Comparison of ENCODE assay signal across 7 mouse cellular contexts in the genomic region with DNA sequence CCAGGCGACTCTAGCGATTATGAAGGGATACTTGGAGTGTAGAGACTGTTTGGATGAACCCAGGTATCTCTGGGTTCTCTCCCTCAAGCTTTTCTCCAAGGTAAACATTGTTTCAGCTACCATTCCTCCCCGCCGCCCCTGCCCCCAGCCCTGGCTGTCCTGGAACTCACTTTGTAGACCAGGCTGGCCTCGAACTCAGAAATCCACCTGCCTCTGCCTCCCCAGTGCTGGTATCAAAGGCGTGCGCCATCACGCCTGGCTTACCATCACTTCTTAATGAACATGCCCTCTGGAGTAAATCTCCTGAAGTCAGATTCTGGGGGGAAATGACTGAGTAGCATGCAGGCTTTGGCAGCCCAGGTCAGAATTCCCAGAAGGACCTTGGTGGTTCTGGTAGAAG. TPM values are rescaled to one million over a fixed set of nuclear protein-coding genes. Genes with fewer than 3 reads are reported as not detected.
DNase-seq lines count a peak whose midpoint lies in the region; ATAC-seq and TF ChIP-seq lines count a peak whose summit lies in the region.

Elp5 (minus strand) TSS at position 293 of the 400 bp plus-strand sequence.

- peak within 1 kb of the TSS; percentile 57 for H3K27ac ChIP-seq in CH12.LX (ENCODE audit: insufficient read depth, low read depth)
- peak within 1 kb of the TSS; percentile 98 for H3K27ac ChIP-seq in limb, embryonic 12.5 days
- peak within 1 kb of the TSS; percentile 64 for H3K27ac ChIP-seq in olfactory bulb, adult 2 months (ENCODE audit: insufficient read depth, low read depth, low read length)

- peaks cover 85% of the 10 kb centered on the region for H3K79me2 ChIP-seq in C2C12 (ENCODE audit: control insufficient read depth, insufficient read depth)
- peaks cover 45% of the 10 kb centered on the region for H3K79me2 ChIP-seq in CH12.LX (replicated peaks; ENCODE audit: control insufficient read depth, extremely low read depth, insufficient read depth, poor library complexity, severe bottlenecking)

- TF ChIP-seq POLR2A in CH12.LX (IDR thresholded peaks at IDR 0.05; ENCODE audit: low read depth, low read length) = 0 out of 2 replicates have a peak, but pooled peaks have one; percentile 21
- TF ChIP-seq POLR2A in olfactory bulb, adult 2 months (IDR thresholded peaks at IDR 0.05; ENCODE audit: insufficient read depth, low read depth, low read length) = no peak

- TF ChIP-seq EP300 in CH12.LX (IDR thresholded peaks at IDR 0.05; ENCODE audit: low read length) = no peak

- no peaks in the 10 kb centered on the region for H3K27me3 ChIP-seq in C2C12 (ENCODE audit: control insufficient read depth, insufficient read depth, insufficient read length)
- no peaks in the 10 kb centered on the region for H3K27me3 ChIP-seq in CH12.LX (replicated peaks)
- H3K27me3 ChIP-seq in limb, embryonic 12.5 days = no peaks in the 10 kb centered on the region

- peaks cover 65% of the 10 kb centered on the region for H3K79me3 ChIP-seq in C2C12 (ENCODE audit: low read depth)

- TF ChIP-seq CTCF in C2C12 (IDR thresholded peaks at IDR 0.05; ENCODE audit: control insufficient read depth, insufficient read depth, insufficient read length) = no peak
- TF ChIP-seq CTCF in CH12.LX (conservative IDR thresholded peaks at IDR 0.05 in 1 of 2, IDR thresholded peaks at IDR 0.05 in 1 of 2; ENCODE audit: low read depth in 2 of 2, low read length in 2 of 2) = no peak
- TF ChIP-seq CTCF in olfactory bulb, adult 2 months (IDR thresholded peaks at IDR 0.05; ENCODE audit: insufficient read depth, low read depth, low read length) = no peak

- DNase-seq in CH12.LX (ENCODE audit: extremely low read depth) = no peak
- no peak for DNase-seq in heart, postnatal 14 days
- DNase-seq in ovary, postnatal 36 days (ENCODE audit: low spot score) = no peak

- H3K4me2 ChIP-seq in CH12.LX (ENCODE audit: insufficient read depth, low read depth, poor library complexity, severe bottlenecking) = peak within 1 kb of the TSS; percentile 91
- peak within 1 kb of the TSS; percentile 93 for H3K4me2 ChIP-seq in limb, embryonic 12.5 days

- dilution Hi-C loops in CH12.LX (cut with MboI; ENCODE audit: extremely low pct_ligation_motif_present, extremely low pct_unique_long_range_greater_than_20kb, low sequenced_read_pairs) = no loop called here

- H3K9me3 ChIP-seq in CH12.LX (replicated peaks; ENCODE audit: low read length) = peaks cover 2% of the 10 kb centered on the region
- no peaks in the 10 kb centered on the region for H3K9me3 ChIP-seq in limb, embryonic 12.5 days

- peaks cover 5 to 33% of the 10 kb centered on the region in 2 experiments for H3K4me1 ChIP-seq in CH12.LX (ENCODE audit: control insufficient read depth in 1 of 2, insufficient read depth in 2 of 2)
- peaks cover 28% of the 10 kb centered on the region for H3K4me1 ChIP-seq in limb, embryonic 12.5 days (replicated peaks)
- peaks cover 9% of the 10 kb centered on the region for H3K4me1 ChIP-seq in olfactory bulb, adult 2 months (ENCODE audit: control insufficient read depth, insufficient read depth, low read length)

- 63% methylated on average over 8 of the region's 8 CpGs for WGBS in limb, embryonic 12.5 days
- 46% methylated on average over 8 of the region's 8 CpGs for WGBS in olfactory bulb, adult 2 months

- peaks cover 58% of the 10 kb centered on the region for H3K36me3 ChIP-seq in C2C12 (ENCODE audit: control insufficient read depth, insufficient read depth)
- H3K36me3 ChIP-seq in CH12.LX (replicated peaks in 1 of 2; ENCODE audit: control insufficient read depth in 1 of 2, insufficient read depth in 1 of 2, low read length in 1 of 2) = peaks cover 32 to 58% of the 10 kb centered on the region in 2 experiments
- H3K36me3 ChIP-seq in limb, embryonic 12.5 days = peaks cover 58% of the 10 kb centered on the region

- peak within 1 kb of the TSS; percentile 89 for H3K9ac ChIP-seq in CH12.LX (ENCODE audit: insufficient read depth, low read depth)
- peak within 1 kb of the TSS; percentile 98 for H3K9ac ChIP-seq in limb, embryonic 12.5 days (replicated peaks)

- intact Hi-C loops in heart, postnatal 14 days (cut with DNase I) = loop anchor here (5.0 kb wide), 1 partner anchor 310 kb away; the partner anchor contains the start of gene Eif4a1

- no peak for ATAC-seq in erythroid progenitor cell, adult 5-6 weeks (replicated peaks; ENCODE audit: low FRiP score, poor library complexity, severe bottlenecking)
- no peak for ATAC-seq in limb, embryonic 12.5 days (ENCODE audit: insufficient number of reproducible peaks, insufficient read depth, low FRiP score, low TSS enrichment, low read depth)

- no peak for TF ChIP-seq RAD21 in CH12.LX (IDR thresholded peaks at IDR 0.05; ENCODE audit: low read depth, low read length)

- H3K4me3 ChIP-seq in C2C12 (ENCODE audit: insufficient read depth, poor library complexity, severe bottlenecking) = peak within 1 kb of the TSS; percentile 94
- H3K4me3 ChIP-seq in CH12.LX (replicated peaks in 1 of 3; ENCODE audit: low read depth in 2 of 3, low read length in 2 of 3, poor library complexity in 1 of 3) = peak within 1 kb of the TSS; percentile 76 to 92 (median 82)
- H3K4me3 ChIP-seq in limb, embryonic 12.5 days (replicated peaks) = peak within 1 kb of the TSS; percentile 90
- H3K4me3 ChIP-seq in olfactory bulb, adult 2 months (ENCODE audit: insufficient read depth, low read depth, low read length) = peak within 1 kb of the TSS; percentile 89

- in situ Hi-C loops in CH12.LX (cut with MboI; ENCODE audit: low pct_ligation_motif_present, low pct_unique_long_range_greater_than_20kb, low sequenced_read_pairs) = no loop called here

- H3ac ChIP-seq in C2C12 (ENCODE audit: control insufficient read depth, insufficient read length, low read depth) = peak within 1 kb of the TSS; percentile 97

TF ChIP-seq in C2C12, 6 proteins besides CTCF, POLR2A, EP300 and RAD21:
- TF ChIP-seq FOSL1 (IDR thresholded peaks at IDR 0.05; ENCODE audit: insufficient read depth, low read length, poor library complexity, severe bottlenecking) = no peak
- no peak for TF ChIP-seq USF1 (IDR thresholded peaks at IDR 0.05; ENCODE audit: low read depth)
- no peak for TF ChIP-seq MYOD1 (IDR thresholded peaks at IDR 0.05; ENCODE audit: control insufficient read depth, insufficient read length, low read depth)
- no peak for TF ChIP-seq MAX (IDR thresholded peaks at IDR 0.05)
- no peak for TF ChIP-seq MYOG (IDR thresholded peaks at IDR 0.05; ENCODE audit: control insufficient read depth, extremely low read depth, insufficient read length)
- TF ChIP-seq CEBPB (IDR thresholded peaks at IDR 0.05; ENCODE audit: low read depth) = no peak

TF ChIP-seq in CH12.LX, 34 proteins besides CTCF, POLR2A, EP300 and RAD21:
- TF ChIP-seq ETS1 (conservative IDR thresholded peaks at IDR 0.05; ENCODE audit: low read depth, low read length) (no peak), TCF12 (IDR thresholded peaks at IDR 0.05; ENCODE audit: low read depth, low read length) (no peak; the same call in 1 of the 2 replicates), NRF1 (IDR thresholded peaks at IDR 0.05; ENCODE audit: low read depth, low read length) (no peak), NELFE (IDR thresholded peaks at IDR 0.05; ENCODE audit: low read depth, low read length) (no peak), GABPA (IDR thresholded peaks at IDR 0.05; ENCODE audit: insufficient replicate concordance, low read depth, low read length) (no peak), SMC3 (IDR thresholded peaks at IDR 0.05; ENCODE audit: low read depth, low read length) (no peak), UBTF (IDR thresholded peaks at IDR 0.05; ENCODE audit: low read depth, low read length) (no peak), ZMIZ1 (IDR thresholded peaks at IDR 0.05; ENCODE audit: low read depth, low read length) (no peak), IRF4 (IDR thresholded peaks at IDR 0.05; ENCODE audit: low read depth, low read length) (no peak), MXI1 (IDR thresholded peaks at IDR 0.05; ENCODE audit: low read depth, low read length) (no peak), KAT2A (IDR thresholded peaks at IDR 0.05; ENCODE audit: insufficient replicate concordance, low read length) (no peak), MYC (IDR thresholded peaks at IDR 0.05; ENCODE audit: low read depth, low read length) (no peak), SIN3A (IDR thresholded peaks at IDR 0.05; ENCODE audit: low read length) (no peak), MAZ (IDR thresholded peaks at IDR 0.05; ENCODE audit: low read depth, low read length) (no peak), E2F4 (IDR thresholded peaks at IDR 0.05; ENCODE audit: insufficient replicate concordance, low read depth, low read length) (no peak), PAX5 (IDR thresholded peaks at IDR 0.05; ENCODE audit: low read length) (no peak), ZKSCAN1 (IDR thresholded peaks at IDR 0.05; ENCODE audit: borderline replicate concordance, low read depth, low read length) (no peak), ZNF384 (IDR thresholded peaks at IDR 0.05; ENCODE audit: low read depth, low read length) (no peak), HCFC1 (IDR thresholded peaks at IDR 0.05; ENCODE audit: low read depth, low read length) (no peak; the same call in 1 of the 2 replicates), USF2 (conservative IDR thresholded peaks at IDR 0.05; ENCODE audit: low read depth, low read length) (no peak)
TF ChIP-seq in CH12.LX: peak in this region for 0.

RNA-seq across cellular contexts. Expression of gene Elp5, which starts in this region (rescaled TPM):
- polyA plus RNA-seq in C2C12 (2012; fragmentation: generic; extraction: Trizol) (111 TPM), CH12.LX (2012; ENCODE audit: insufficient read length, low read depth) (177 and 182 TPM in 2 replicates)
- total RNA-seq in CH12.LX (2012; rRNA removed) (95.9 and 115 TPM in 2 replicates), CH12.LX (2014; rRNA removed) (111 and 119 TPM in 2 replicates)
- 45.0 and 50.7 TPM in 2 replicates for total RNA-seq in erythroid progenitor cell, adult 5-6 weeks (2015; ENCODE audit: low replicate concordance)
- total RNA-seq in erythroid progenitor cell, adult 5-6 weeks (2017; ENCODE audit: low replicate concordance) = 25.3 and 45.8 TPM in 2 replicates
- total RNA-seq in heart, postnatal 14 days (2021) = 10 to 100 TPM; 52.4 to 59.0 TPM
- polyA plus RNA-seq in limb, embryonic 12.5 days (2016; fragmentation: Nextera tagmentation; extraction: Ambion mirVana) = 124 and 126 TPM in 2 replicates
- not detected in 2 replicates for polyA plus RNA-seq in olfactory bulb, adult 2 months (2012; ENCODE audit: insufficient read depth, insufficient read length, low replicate concordance, missing spikeins)
